Mouse (Mus musculus) small intestine, adult 2 months (tissue): ENCODE results near the gene E130208F15Rik.

Experiments
- CTCF ChIP-seq: fragments of 200-500 bp; IDR thresholded peaks from 2 replicates; pipeline ENCODE4 v1.5.1; 2012; ENCODE audit warnings: low read depth, mild to moderate bottlenecking, control low read depth, inconsistent platforms, low read length, moderate library complexity, mixed read lengths; ENCODE audit not compliant: insufficient replicate concordance, insufficient read length; ENCODE audit errors: extremely low read depth
- POLR2A ChIP-seq: fragments of 200-500 bp; IDR thresholded peaks from 2 replicates; pipeline ENCODE4 v1.6.1; 2012; ENCODE audit warnings: low read depth, mild to moderate bottlenecking, control low read depth, inconsistent platforms, low read length, moderate library complexity

- TF ChIP-seq CTCF: no peak
- no peak for TF ChIP-seq POLR2A
Measured at GRCm38 (mm10) chr7:30281522-30281921, 40.0 kb upstream of the E130208F15Rik start.
